Mouse (Mus musculus) skeletal muscle tissue, adult 2 months (tissue): Measurements from ENCODE around the gene Rab36.
"Not testable (repeated sequence)": the region's sequence is repeated elsewhere in the genome, so short reads cannot be mapped to it uniquely, and the experiment has no call there.

Source experiments
- DNase-seq: peaks from one replicate; pipeline ENCODE4 v3.0.0-alpha.2; 2012; ENCODE audit warnings: low read depth, low spot score

Gene Rab36

GRCm38 (mm10) chr10:75036883-75037379 lies at the start of gene Rab36:
Gene Rab36 (plus strand): TSS chr10:75037058.
- DNase-seq = peak; percentile 84

- no peak for DNase-seq
Measured at GRCm38 (mm10) chr10:74987698-74988470, 49.0 kb upstream of the Rab36 start.

GRCm38 (mm10) chr10:74989814-74990213 lies 47.0 kb upstream of the Rab36 start:
- no peak for DNase-seq

GRCm38 (mm10) chr10:74990584-74991322 lies 46.1 kb upstream of the Rab36 start:
- no peak for DNase-seq

GRCm38 (mm10) chr10:74994863-74995262 lies 42.0 kb upstream of the Rab36 start:
- no peak for DNase-seq

GRCm38 (mm10) chr10:74995377-74995776 lies 41.5 kb upstream of the Rab36 start:
- no peak for DNase-seq

GRCm38 (mm10) chr10:75001391-75001790 lies 35.5 kb upstream of the Rab36 start:
- no peak for DNase-seq

GRCm38 (mm10) chr10:75004067-75004466 lies 32.8 kb upstream of the Rab36 start:
- no peak for DNase-seq

- no peak for DNase-seq
Measured at GRCm38 (mm10) chr10:75006889-75007662, 29.8 kb upstream of the Rab36 start.

- DNase-seq = no peak
Measured at GRCm38 (mm10) chr10:75010704-75011103, 26.2 kb upstream of the Rab36 start.

GRCm38 (mm10) chr10:75015465-75015864 lies 21.4 kb upstream of the Rab36 start:
- no peak for DNase-seq

- DNase-seq = no peak
Measured at GRCm38 (mm10) chr10:75016481-75016880, 20.4 kb upstream of the Rab36 start.

GRCm38 (mm10) chr10:75020271-75020670 lies 16.6 kb upstream of the Rab36 start:
- DNase-seq = no peak

GRCm38 (mm10) chr10:75021138-75021537 lies 15.7 kb upstream of the Rab36 start:
- DNase-seq = peak; percentile 21

GRCm38 (mm10) chr10:75026491-75026890 lies 10.4 kb upstream of the Rab36 start:
- no peak for DNase-seq

- no peak for DNase-seq
Measured at GRCm38 (mm10) chr10:75028743-75029142, 8.1 kb upstream of the Rab36 start.

GRCm38 (mm10) chr10:75029677-75030076 lies 7.2 kb upstream of the Rab36 start:
- no peak for DNase-seq

GRCm38 (mm10) chr10:75030234-75030633 lies 6.6 kb upstream of the Rab36 start:
- DNase-seq = no peak

- DNase-seq = no peak
Measured at GRCm38 (mm10) chr10:75031345-75032114, 5.3 kb upstream of the Rab36 start.

GRCm38 (mm10) chr10:75032395-75032794 lies 4.5 kb upstream of the Rab36 start, which contains the start of gene Rsph14:
Gene Rsph14 (minus strand): TSS chr10:75032586.
- peak; percentile 54 for DNase-seq

- DNase-seq = not testable (repeated sequence)
Measured at GRCm38 (mm10) chr10:75042060-75042459, 5.2 kb downstream of the Rab36 start.
